Mouse (Mus musculus) gastrocnemius, postnatal 14 days (tissue): ENCODE data around the gene Fto. TPM values are rescaled to one million over a fixed set of nuclear protein-coding genes. Genes with fewer than 3 reads are reported as not detected.
A peak's percentile ranks its signal among the peaks of the same experiment; 100 is the strongest.

Source experiments
- DNase-seq: peaks from one replicate; pipeline ENCODE4 v3.0.0; 2021; ENCODE audit warnings: mixed read lengths
- intact Hi-C: fragments of 180-260 bp; cut with DNase I; formaldehyde crosslinking; loops from one replicate; pipeline ENCODE4 v1.15.1; 2025; ENCODE audit warnings: low total_unique reads
- total RNA-seq, 2 experiments: library from RNA; stranded (reverse); gene quantifications; 2 replicates each; pipeline ENCODE4 v1.2.3; 2021

Gene Fto
- total RNA-seq, 2 experiments from 2014 or later, result 84.9 to 96.5 TPM

DNA sequence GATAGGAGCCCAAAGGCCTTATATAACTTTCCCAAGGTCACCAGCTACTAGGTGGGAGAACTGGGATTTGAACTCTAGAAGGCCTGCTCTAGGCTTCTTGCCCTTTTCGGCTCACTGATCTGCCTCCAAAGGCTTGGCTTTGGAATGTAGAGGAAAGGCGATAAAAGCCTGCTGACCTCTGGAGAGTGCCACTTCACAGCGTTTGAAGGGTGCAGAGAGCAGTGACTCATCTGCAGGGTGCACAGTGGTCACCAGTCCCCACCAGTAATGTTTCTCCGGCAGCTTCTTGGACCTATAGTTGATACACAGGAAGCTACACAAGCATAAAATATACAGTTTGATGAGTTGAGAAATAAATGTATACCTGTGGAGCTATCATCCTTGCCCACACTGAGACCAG is 173.1 kb downstream of the Fto start:
- no peak for DNase-seq
- intact Hi-C loops, result no loop called here

DNA sequence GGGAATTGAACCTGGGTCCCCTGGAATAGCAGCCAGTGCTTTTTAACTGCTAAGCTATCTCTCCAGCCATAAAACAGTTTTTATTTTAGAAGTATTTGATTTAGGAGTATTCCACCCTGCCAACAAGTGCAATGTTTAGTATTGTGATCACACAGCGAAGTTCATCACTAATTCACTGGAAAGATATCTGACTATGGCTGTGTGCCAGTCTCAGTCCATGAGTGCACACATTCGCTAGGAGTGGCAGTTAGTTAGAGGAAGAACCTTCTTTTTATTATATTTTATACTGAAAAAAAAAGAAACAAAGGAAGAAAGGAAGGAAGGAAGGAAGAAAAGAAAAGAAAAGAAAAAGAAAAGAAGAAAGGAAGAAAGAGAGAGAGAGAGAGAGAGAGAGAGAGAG is 174.1 kb downstream of the Fto start:
- intact Hi-C loops, result no loop called here
- DNase-seq, result no peak

DNA sequence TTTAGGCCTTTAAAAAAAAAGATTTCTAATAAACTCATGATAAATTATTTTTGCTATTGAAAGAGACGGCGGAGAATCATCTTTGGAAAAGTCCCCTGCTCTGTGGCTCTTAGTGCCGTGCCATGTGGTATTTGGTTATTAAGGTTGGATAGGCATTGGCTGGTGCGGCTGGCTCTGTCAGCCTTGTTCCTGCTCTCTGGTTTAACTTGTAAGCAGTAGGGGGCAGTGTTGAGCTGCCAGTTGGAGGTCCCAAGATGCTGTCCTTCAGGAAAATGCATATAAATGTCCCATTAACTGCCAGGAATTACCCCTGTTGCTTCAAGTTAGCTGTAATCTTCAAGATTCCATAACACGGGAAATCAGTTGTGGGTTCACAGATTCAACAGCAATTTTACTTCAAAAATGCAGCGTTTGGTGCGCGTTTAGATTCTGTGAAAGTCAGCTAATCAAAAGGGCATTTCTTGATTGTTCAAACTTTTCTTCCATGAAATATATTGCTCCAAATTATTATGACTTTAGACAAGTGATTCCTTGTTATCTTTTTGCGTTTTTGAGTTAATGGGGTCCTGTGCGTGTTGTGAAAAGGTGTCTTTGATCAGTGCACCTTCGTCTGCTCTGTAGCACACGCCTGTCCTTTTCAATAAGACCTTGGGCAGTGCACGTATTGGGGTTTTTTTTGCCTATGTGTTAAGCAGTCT is 174.9 kb downstream of the Fto start:
- intact Hi-C loops, result no loop called here
- peak; percentile 48 for DNase-seq

DNA sequence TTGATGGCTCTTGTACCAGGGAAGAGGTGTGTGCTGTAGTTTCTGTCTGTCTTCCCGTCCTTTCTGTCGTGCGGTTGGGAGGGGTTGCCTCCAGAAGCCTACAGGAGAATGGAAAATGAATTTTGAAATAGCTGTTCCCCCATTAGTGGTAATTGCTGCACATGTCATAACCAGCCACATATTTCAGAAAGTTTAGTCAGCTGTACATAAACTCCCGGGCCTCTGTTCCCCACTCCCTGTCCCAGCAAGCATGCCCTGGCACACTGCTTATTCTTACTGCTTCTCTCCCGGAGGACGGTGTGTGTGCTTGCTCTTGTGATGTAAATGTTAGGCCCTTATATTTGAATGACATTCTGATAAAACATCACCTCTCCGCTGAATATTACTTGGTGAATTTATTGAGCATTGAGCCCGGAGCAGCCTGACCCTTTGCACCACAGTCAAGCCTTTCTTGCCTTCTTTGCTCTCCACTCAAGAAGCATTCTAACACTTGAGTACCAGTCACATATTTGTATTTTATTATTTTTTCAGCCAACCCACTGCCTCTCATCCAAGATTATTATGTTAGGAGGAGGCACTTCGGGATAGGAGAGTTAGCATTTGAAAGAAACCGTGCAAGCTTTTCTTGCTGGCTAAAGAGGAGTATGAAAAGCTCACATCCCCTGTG is 175.6 kb downstream of the Fto start:
- intact Hi-C loops, result no loop called here
- DNase-seq, result no peak

DNA sequence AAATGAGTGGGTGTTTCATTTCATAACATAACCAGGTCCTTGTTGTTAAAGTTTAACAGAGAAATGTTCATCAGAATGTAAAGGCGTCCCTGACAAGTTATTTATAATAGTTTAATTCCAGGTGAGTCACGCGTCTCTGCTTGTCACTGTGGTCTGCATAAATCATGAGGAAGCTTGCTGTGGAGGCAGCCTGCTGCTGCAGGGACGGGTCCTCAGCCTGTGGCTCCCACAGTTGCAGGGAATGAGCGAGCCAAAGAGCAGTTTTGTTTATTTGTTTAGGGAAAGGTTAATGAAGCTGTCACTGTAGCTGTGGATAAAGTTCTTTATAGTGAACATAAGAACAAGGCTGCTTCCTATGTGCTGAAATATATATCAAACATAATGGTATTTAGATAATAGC is 176.7 kb downstream of the Fto start:
- no peak for DNase-seq
- intact Hi-C loops, result no loop called here

GRCm38 (mm10) chr8:91493373-91493772 is 180.0 kb downstream of the Fto start:
- no peak for DNase-seq
- intact Hi-C loops, result no loop called here

GRCm38 (mm10) chr8:91494501-91495259 is 181.4 kb downstream of the Fto start:
- intact Hi-C loops, result no loop called here
- DNase-seq, result no peak

DNA sequence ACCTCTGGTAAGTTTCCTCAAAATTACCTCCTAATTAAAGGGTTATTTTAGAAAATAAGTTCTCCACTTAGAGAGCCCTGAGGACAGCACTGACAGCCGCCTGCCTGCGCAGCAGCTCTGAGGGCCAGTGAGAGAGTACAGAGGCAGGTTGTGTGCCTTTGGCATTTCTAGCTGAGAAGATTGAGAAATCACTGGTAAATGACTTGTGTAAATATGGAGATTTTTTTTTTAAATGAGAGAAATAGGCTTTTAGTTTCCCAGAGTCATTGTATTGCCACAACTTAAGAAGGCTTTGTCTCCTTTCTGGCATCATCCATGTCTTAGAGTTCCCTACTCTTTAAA is 181.9 kb downstream of the Fto start:
- no peak for DNase-seq
- intact Hi-C loops, result no loop called here

DNA sequence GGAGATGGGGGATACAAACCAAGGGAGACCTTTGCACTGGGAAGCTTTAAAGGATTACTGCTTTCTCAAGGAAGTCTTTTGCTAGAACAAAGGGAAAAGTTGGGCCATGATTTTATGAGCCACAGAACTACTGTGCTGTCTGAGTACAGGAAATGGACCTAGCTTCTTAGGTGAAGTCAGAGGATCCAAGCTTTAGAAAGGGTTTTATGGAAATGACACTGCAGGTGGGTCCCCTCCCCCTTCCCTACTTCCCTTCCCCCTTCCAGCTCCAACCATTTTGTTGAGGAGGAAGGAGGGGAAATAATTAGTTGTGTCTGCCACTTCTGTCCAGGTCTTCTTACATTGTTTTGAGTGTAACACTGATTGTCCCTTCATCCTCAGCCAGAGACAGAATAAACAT is 182.7 kb downstream of the Fto start:
- intact Hi-C loops, result no loop called here
- no peak for DNase-seq

DNA sequence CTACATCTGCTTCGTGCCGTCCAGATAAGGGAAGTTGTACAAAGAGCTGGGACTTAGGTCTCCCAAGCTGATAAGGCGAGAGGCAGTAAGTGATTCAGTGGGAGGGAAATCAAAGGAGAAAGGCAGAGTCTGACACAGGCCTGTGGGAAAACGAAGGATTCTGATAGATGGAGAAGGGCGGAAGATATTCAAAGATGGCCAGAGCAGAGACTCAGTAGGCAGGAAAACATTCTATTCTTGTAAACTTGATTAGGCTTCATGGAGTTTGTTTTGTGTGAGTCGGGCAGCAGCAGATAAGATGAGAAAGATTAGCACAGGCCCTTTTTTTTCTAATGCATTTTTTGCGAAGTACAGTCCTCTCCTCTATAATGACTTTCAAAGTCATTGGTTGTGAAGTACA is 183.6 kb downstream of the Fto start:
- DNase-seq, result no peak
- intact Hi-C loops, result no loop called here

GRCm38 (mm10) chr8:91498611-91499010 is 185.3 kb downstream of the Fto start:
- intact Hi-C loops, result no loop called here
- no peak for DNase-seq

- intact Hi-C loops, result no loop called here
- DNase-seq, result no peak
Observed at GRCm38 (mm10) chr8:91499303-91499702, 186.0 kb downstream of the Fto start.

GRCm38 (mm10) chr8:91501960-91502600 is 188.8 kb downstream of the Fto start:
- no peak for DNase-seq
- intact Hi-C loops, result no loop called here

- intact Hi-C loops, result no loop called here
- no peak for DNase-seq
Observed at GRCm38 (mm10) chr8:91502791-91503190, 189.5 kb downstream of the Fto start.

DNA sequence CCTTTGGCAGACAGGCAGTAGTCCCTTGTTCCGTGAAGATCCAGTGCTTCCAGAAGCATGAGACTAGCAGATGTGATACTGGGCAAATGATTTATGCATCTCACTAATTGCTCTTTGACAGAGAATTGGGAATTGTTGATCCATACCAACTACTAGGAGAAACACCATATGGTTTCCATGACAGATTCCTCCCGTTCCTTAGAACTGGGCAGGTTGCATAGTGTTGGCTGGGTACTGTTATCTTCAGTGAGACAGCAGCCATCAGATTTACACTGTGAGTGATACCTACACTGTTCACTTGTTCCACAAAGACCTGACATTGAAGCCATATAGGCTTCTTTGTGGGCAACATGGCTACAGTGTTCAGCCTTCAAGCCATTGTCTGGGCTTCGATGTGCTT is 191.0 kb downstream of the Fto start:
- intact Hi-C loops, result no loop called here
- no peak for DNase-seq

- intact Hi-C loops, result no loop called here
- peak; percentile 27 for DNase-seq
Observed at GRCm38 (mm10) chr8:91504891-91505290, 191.6 kb downstream of the Fto start.

DNA sequence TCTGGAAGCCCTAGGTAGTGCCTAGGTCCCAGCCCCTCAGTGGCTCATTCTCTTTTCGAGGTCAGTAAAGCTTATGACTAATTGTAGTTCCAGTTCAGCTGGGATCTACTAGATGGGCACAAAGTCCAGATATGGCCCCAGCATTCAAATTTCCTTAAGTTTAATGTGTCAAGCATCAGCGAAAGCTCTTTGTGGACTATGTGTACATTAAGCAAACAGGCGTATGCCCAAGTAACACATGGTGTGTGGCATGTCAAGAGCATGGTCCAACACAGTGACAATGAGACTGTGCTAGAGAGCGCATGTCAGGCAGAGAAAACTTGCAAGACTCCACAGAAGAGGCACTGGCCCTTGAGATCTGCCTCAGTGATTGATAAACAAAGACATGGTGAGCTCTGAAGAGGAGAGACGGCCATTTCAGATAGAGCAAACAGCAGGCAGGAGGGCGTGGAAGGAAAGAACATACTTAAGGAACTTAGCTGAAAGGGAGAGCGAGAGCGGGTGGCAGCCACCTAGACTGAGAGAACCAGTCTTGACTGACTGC is 192.2 kb downstream of the Fto start:
- intact Hi-C loops, result no loop called here
- DNase-seq, result no peak

- intact Hi-C loops, result no loop called here
- no peak for DNase-seq
Observed at GRCm38 (mm10) chr8:91505997-91506672, 192.8 kb downstream of the Fto start.

DNA sequence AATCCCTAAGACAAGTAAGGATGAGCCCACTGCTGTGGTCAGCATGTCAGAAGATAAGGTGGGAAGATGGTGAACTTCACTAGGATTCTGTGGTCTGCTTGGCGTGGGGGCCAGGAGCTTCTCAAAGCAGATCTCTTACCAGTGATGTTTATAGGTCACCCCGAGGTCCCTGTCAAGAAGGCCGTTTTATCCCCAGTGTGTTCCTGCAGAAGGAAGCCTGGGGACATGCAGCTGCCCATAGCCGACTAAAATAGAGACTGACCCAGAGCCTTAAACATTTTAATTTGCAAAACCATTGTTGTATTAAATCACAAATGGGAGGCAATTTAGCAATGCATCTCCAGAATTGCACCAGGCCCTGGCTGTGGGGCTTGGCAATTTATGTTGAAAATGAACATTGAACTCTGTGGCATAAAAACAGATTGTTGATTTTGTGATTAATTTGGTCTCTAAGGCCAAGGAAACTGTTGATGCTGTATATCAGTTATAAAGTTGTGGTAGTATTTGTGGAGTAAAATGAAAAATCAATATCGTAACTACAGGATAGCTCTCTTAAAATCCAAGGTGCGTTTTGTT is 193.4 kb downstream of the Fto start:
- no peak for DNase-seq
- intact Hi-C loops, result no loop called here
